Mouse (Mus musculus): ENCODE results near the gene Wasf1.

Gene Wasf1

GRCm38 (mm10) chr10:40895765-40896164 is 12.5 kb downstream of the Wasf1 start:
- no peak for DNase-seq (ENCODE audit: low spot score)

GRCm38 (mm10) chr10:40896656-40897055 is 13.4 kb downstream of the Wasf1 start:
- DNase-seq (ENCODE audit: low spot score) = no peak

- DNase-seq (ENCODE audit: low spot score) = no peak
Observed at GRCm38 (mm10) chr10:40901786-40902185, 18.5 kb downstream of the Wasf1 start.

- DNase-seq (ENCODE audit: low spot score) = no peak
Observed at GRCm38 (mm10) chr10:40906131-40906530, 22.9 kb downstream of the Wasf1 start.

GRCm38 (mm10) chr10:40906802-40907201 is 23.5 kb downstream of the Wasf1 start:
- no peak for DNase-seq (ENCODE audit: low spot score)

GRCm38 (mm10) chr10:40908580-40908979 is 25.3 kb downstream of the Wasf1 start:
- no peak for DNase-seq (ENCODE audit: low spot score)

- no peak for DNase-seq (ENCODE audit: low spot score)
Observed at GRCm38 (mm10) chr10:40910811-40911210, 27.5 kb downstream of the Wasf1 start.

- DNase-seq (ENCODE audit: low spot score) = no peak
Observed at GRCm38 (mm10) chr10:40915240-40915639, 32.0 kb downstream of the Wasf1 start.

- no peak for DNase-seq (ENCODE audit: low spot score)
Observed at GRCm38 (mm10) chr10:40918669-40919440, 35.6 kb downstream of the Wasf1 start.

- no peak for DNase-seq (ENCODE audit: low spot score)
Observed at GRCm38 (mm10) chr10:40919464-40919863, 36.2 kb downstream of the Wasf1 start.

- no peak for DNase-seq (ENCODE audit: low spot score)
Observed at GRCm38 (mm10) chr10:40932995-40933394, 49.7 kb downstream of the Wasf1 start.

GRCm38 (mm10) chr10:40936160-40936726 is 53.0 kb downstream of the Wasf1 start:
- DNase-seq (ENCODE audit: low spot score) = no peak

- no peak for DNase-seq (ENCODE audit: low spot score)
Observed at GRCm38 (mm10) chr10:40937569-40937968, 54.3 kb downstream of the Wasf1 start.

GRCm38 (mm10) chr10:40942688-40943087 is 59.4 kb downstream of the Wasf1 start:
- DNase-seq (ENCODE audit: low spot score) = no peak

GRCm38 (mm10) chr10:40950176-40950575 is 66.9 kb downstream of the Wasf1 start:
- no peak for DNase-seq (ENCODE audit: low spot score)

- no peak for DNase-seq (ENCODE audit: low spot score)
Observed at GRCm38 (mm10) chr10:40956206-40956605, 72.9 kb downstream of the Wasf1 start.

- DNase-seq (ENCODE audit: low spot score) = no peak
Observed at GRCm38 (mm10) chr10:40961365-40961764, 78.1 kb downstream of the Wasf1 start.

GRCm38 (mm10) chr10:40962008-40962407 is 78.7 kb downstream of the Wasf1 start:
- no peak for DNase-seq (ENCODE audit: low spot score)

GRCm38 (mm10) chr10:40964546-40964945 is 81.3 kb downstream of the Wasf1 start:
- no peak for DNase-seq (ENCODE audit: low spot score)

GRCm38 (mm10) chr10:40968551-40968950 is 85.3 kb downstream of the Wasf1 start:
- DNase-seq (ENCODE audit: low spot score) = no peak

- DNase-seq (ENCODE audit: low spot score) = no peak
Observed at GRCm38 (mm10) chr10:40969372-40970033, 86.2 kb downstream of the Wasf1 start.

GRCm38 (mm10) chr10:40970601-40971245 is 87.4 kb downstream of the Wasf1 start:
- no peak for DNase-seq (ENCODE audit: low spot score)

GRCm38 (mm10) chr10:40971256-40971655 is 88.0 kb downstream of the Wasf1 start:
- DNase-seq (ENCODE audit: low spot score) = no peak

Measured in ovary, postnatal 10 days (tissue).